Mouse (Mus musculus) myocyte (in vitro differentiated cells): ENCODE data around the gene Mum1l1.
"Not testable (repeated sequence)": the region's sequence is repeated elsewhere in the genome, so short reads cannot be mapped to it uniquely, and the experiment has no call there.

Experiments used
- MAX ChIP-seq: IDR thresholded peaks from one replicate; pipeline ENCODE4 v1.6.1; 2011; ENCODE audit warnings: low read depth, mild to moderate bottlenecking, control low read depth
- POLR2A ChIP-seq: IDR thresholded peaks from one replicate; pipeline ENCODE4 v1.6.1; 2011; ENCODE audit warnings: low read depth, mild to moderate bottlenecking, control low read depth, moderate library complexity; ENCODE audit not compliant: insufficient read length
- TCF12 ChIP-seq: IDR thresholded peaks from one replicate; pipeline ENCODE4 v1.6.1; 2011; ENCODE audit warnings: mild to moderate bottlenecking, control low read depth; ENCODE audit not compliant: poor library complexity, insufficient read depth, severe bottlenecking
- TCF3 ChIP-seq: IDR thresholded peaks from one replicate; pipeline ENCODE4 v1.6.1; 2011; ENCODE audit warnings: low read depth, control low read depth; ENCODE audit not compliant: insufficient read length

DNA sequence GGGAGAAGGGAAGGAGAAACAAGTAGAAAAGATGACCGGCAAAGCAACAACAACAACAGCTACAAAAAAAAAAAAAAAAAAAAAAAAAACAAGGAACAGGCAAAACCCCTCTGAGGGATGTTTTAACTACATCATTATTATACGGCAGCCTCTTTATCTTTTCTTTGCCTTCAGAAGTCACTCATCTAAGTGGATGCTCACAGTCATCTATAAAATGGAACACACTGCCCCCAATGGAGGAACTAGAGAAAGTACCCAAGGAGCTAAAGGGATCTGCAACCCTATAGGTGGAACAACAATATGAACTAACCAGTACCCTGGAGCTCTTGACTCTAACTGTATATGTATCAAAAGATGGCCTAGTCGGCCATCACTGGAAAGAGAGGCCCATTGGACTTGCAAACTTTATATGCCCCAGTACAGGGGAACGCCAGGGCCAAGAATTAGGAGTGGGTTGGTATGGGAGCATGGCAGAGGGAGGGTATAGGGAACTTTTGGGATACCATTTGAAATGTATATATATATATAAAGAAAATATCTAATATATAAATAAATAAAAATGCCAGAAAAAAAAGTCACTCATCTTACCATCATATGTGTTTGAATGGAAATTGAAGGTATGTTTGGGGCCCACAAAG lies 532 bp upstream of the Mum1l1 start:
- not testable (repeated sequence) for TF ChIP-seq POLR2A, MAX, TCF12, TCF3
